Mouse (Mus musculus) heart, postnatal 14 days (tissue): ENCODE measurements around the gene Gtf2a1l. TPM values are rescaled to one million over a fixed set of nuclear protein-coding genes. Genes with fewer than 3 reads are reported as not detected.
A peak's percentile ranks its signal among the peaks of the same experiment; 100 is the strongest.

ENCODE experiments used
- DNase-seq, 2 experiments: peaks; one replicate each; pipeline ENCODE4 v3.0.0; 2021 to 2022
- intact Hi-C: fragments of 180-260 bp; cut with DNase I; formaldehyde crosslinking; loops from one replicate; pipeline ENCODE4 v1.15.1; 2025
- long read RNA-seq, 2 experiments: library from polyadenylated mRNA; stranded (forward); transcript quantifications; one replicate each; pipeline ENCODE4 v2.0.0; 2021
- total RNA-seq, 2 experiments: library from RNA; stranded (reverse); gene quantifications; 2 replicates each; pipeline ENCODE4 v1.2.3; 2021

Gtf2a1l gene
- not detected for total RNA-seq
- long read RNA-seq, experiment 1 = 0 reads
- long read RNA-seq, experiment 2 = 0 reads

GRCm38 (mm10) chr17:88668452-88668851, at the start of gene Gtf2a1l:
Gtf2a1l (plus strand) TSS chr17:88668660.
- peak in 1 of 2 experiments; percentile 29 for DNase-seq
- intact Hi-C loops = no loop called here

- DNase-seq = no peak
- intact Hi-C loops = no loop called here
Measured at GRCm38 (mm10) chr17:88620935-88621334, 47.5 kb upstream of the Gtf2a1l start.

- intact Hi-C loops = no loop called here
Measured at GRCm38 (mm10) chr17:88621374-88621773, 47.1 kb upstream of the Gtf2a1l start.

GRCm38 (mm10) chr17:88622711-88623110, 45.7 kb upstream of the Gtf2a1l start:
- intact Hi-C loops = no loop called here
- no peak for DNase-seq

More at GRCm38 (mm10) chr17:88621374-88621773, 47.1 kb upstream of the Gtf2a1l start:
- DNase-seq = no peak

- intact Hi-C loops = no loop called here
- no peak for DNase-seq
Measured at GRCm38 (mm10) chr17:88624386-88624785, 44.1 kb upstream of the Gtf2a1l start.

- intact Hi-C loops = no loop called here
- DNase-seq = no peak
Measured at GRCm38 (mm10) chr17:88625350-88625749, 43.1 kb upstream of the Gtf2a1l start.

GRCm38 (mm10) chr17:88625931-88626330, 42.5 kb upstream of the Gtf2a1l start:
- intact Hi-C loops = no loop called here
- no peak for DNase-seq

GRCm38 (mm10) chr17:88626347-88626811, 42.1 kb upstream of the Gtf2a1l start:
- intact Hi-C loops = no loop called here
- DNase-seq = peak in 1 of 2 experiments; percentile 8

- DNase-seq = peak; percentile 27 to 32
- intact Hi-C loops = no loop called here
Measured at GRCm38 (mm10) chr17:88627150-88627549, 41.3 kb upstream of the Gtf2a1l start.

GRCm38 (mm10) chr17:88628676-88629380, 39.6 kb upstream of the Gtf2a1l start:
- peak; percentile 69 to 74 for DNase-seq
- intact Hi-C loops = loop anchor here (1.0 kb wide), 1 partner anchor 31 kb away; no protein-coding TSS in a partner anchor

GRCm38 (mm10) chr17:88629381-88629759, 39.1 kb upstream of the Gtf2a1l start:
- intact Hi-C loops = loop anchor here (1.0 kb wide), 1 partner anchor 31 kb away; no protein-coding TSS in a partner anchor
- DNase-seq = peak; percentile 62 to 71

- DNase-seq = peak; percentile 47 to 63
- intact Hi-C loops = loop anchor here (1.0 to 10.0 kb wide), 2 partner anchors 32 to 185 kb away; partner anchors contain the start of gene Foxn2
Measured at GRCm38 (mm10) chr17:88629931-88630553, 38.4 kb upstream of the Gtf2a1l start.

GRCm38 (mm10) chr17:88630554-88630948, 37.9 kb upstream of the Gtf2a1l start:
- intact Hi-C loops = loop anchor here (10.0 kb wide), 1 partner anchor 186 kb away; the partner anchor contains the start of gene Foxn2
- peak; percentile 31 to 48 for DNase-seq

- no peak for DNase-seq
- intact Hi-C loops = loop anchor here (10.0 kb wide), 1 partner anchor 188 kb away; the partner anchor contains the start of gene Foxn2
Measured at GRCm38 (mm10) chr17:88632631-88633030, 35.8 kb upstream of the Gtf2a1l start.

GRCm38 (mm10) chr17:88636076-88636475, 32.4 kb upstream of the Gtf2a1l start:
- intact Hi-C loops = loop anchor here (10.0 kb wide), 1 partner anchor 191 kb away; the partner anchor contains the start of gene Foxn2

GRCm38 (mm10) chr17:88636587-88636986, 31.9 kb upstream of the Gtf2a1l start:
- DNase-seq = no peak
- intact Hi-C loops = loop anchor here (10.0 kb wide), 1 partner anchor 192 kb away; the partner anchor contains the start of gene Foxn2

More at GRCm38 (mm10) chr17:88636076-88636475, 32.4 kb upstream of the Gtf2a1l start:
- DNase-seq = no peak

GRCm38 (mm10) chr17:88641012-88641411, 27.4 kb upstream of the Gtf2a1l start:
- intact Hi-C loops = loop anchor here (1.0 to 10.0 kb wide), 5 partner anchors 44 to 606 kb away; partner anchors contain the start of genes Ppp1r21 and Ston1
- peak; percentile 76 to 82 for DNase-seq

GRCm38 (mm10) chr17:88641836-88642235, 26.6 kb upstream of the Gtf2a1l start:
- intact Hi-C loops = loop anchor here (1.0 to 10.0 kb wide), 5 partner anchors 45 to 607 kb away; partner anchors contain the start of genes Ppp1r21 and Ston1
- DNase-seq = no peak

GRCm38 (mm10) chr17:88644876-88645275, 23.6 kb upstream of the Gtf2a1l start:
- DNase-seq = no peak
- intact Hi-C loops = loop anchor here (5.0 to 10.0 kb wide), 2 partner anchors 388 to 610 kb away; no protein-coding TSS in a partner anchor

- no peak for DNase-seq
- intact Hi-C loops = loop anchor here (10.0 kb wide), 1 partner anchor 610 kb away; no protein-coding TSS in a partner anchor
Measured at GRCm38 (mm10) chr17:88645299-88645698, 23.2 kb upstream of the Gtf2a1l start.

GRCm38 (mm10) chr17:88647149-88647548, 21.3 kb upstream of the Gtf2a1l start:
- DNase-seq = no peak
- intact Hi-C loops = loop anchor here (10.0 kb wide), 1 partner anchor 612 kb away; no protein-coding TSS in a partner anchor
